Mouse (Mus musculus) megakaryocyte, embryonic 14.5 days (primary cell): ENCODE measurements at regions not wholly inside any gene's neighbourhood (a gene's known extent, or its start where the extent isn't known, plus 50 kb on each side); places are given as distances from the start of the nearest gene placed in this dataset.

ENCODE experiments used
- FLI1 ChIP-seq: IDR thresholded peaks from 2 replicates; pipeline ENCODE4 v1.6.1; 2012; ENCODE audit warnings: low read length, inconsistent platforms, mixed read lengths
- GATA1 ChIP-seq: IDR thresholded peaks from 3 replicates; pipeline ENCODE4 v1.6.1; 2012; ENCODE audit warnings: mixed read lengths, low read length, inconsistent platforms, borderline replicate concordance

DNA sequence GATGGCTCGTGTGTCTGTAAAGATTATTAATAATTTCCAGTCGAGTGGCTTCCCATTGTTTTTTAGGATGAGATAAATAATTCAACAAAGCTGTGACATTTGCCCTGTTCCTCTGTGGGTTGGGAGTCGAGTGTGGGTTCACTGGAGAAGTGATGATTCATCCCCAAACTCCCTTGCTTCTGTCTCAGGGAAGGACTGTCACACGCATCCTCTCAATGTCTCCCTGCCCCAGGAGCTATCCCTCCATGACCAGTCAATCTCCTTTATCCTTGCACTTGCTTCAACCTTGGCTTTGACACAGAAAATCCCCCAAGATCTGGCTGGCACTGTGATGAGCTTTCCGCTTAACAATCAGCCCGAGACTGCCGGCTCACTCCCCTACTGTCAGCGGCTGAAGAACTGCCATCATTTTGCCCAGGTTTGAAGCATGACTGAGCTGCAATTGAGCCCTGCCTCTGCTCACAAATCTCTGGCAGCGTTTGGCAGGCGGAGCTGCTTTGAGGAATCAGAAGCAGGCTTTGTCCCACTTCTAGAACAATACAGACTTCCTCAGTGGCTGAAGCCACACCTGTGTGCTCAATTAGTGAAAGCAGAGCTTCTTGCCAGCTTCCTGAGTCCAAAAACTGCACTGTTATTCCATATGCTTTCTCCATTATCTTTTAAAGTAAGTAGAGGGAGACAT lies 293.6 kb upstream of the Tgfbr2 start:
- TF ChIP-seq GATA1 (no peak), FLI1 (no peak)
